Mouse (Mus musculus) frontal cortex, postnatal 25 days (tissue): Measurements from ENCODE around the gene Fancd2.

Experiments
- DNase-seq, 2 experiments: peaks; one replicate each; pipeline ENCODE4 v3.0.0; 2022; ENCODE audit warnings: low spot score in 2 of 2

The Fancd2 gene

DNA sequence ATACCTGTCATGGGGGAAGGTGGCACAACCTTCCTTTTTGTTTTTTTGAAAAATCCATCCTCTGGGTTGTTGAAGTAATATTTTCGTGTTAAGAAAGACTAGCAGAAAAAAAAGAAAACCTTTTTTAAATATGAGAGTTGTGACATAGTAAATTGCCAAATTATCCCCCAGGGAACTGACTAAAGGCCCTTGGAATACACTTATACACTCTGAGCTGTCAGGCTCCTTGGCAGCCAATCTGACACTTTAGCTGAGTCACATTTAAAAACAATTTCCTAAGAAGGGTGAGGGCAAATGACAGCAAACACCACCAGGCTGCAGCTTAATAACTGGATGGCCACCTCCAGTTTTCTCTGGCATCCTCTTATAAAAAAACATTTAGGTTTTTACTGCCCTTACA, 9.2 kb upstream of the Fancd2 start:
- no peak for DNase-seq

DNA sequence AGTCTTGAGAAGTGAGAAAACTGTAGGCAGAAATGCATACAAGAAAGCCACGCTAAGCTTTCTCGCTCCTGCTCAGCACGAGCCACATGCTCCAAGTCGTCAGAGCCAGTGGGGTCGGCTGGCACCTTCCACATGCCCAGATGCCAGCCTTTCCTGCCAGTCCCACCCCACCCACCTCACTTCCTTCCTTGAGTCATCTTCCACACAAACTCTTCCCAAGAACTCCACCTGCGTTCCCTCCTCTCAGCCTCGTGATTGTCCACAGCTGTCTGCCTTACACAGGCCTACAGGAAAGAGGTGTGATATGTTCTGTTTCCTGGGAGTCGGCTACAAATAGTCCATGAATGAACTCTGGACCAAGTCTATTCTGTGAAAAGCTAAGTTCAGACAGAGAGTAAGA, 8.1 kb upstream of the Fancd2 start:
- peak in 1 of 2 experiments; percentile 18 for DNase-seq

DNA sequence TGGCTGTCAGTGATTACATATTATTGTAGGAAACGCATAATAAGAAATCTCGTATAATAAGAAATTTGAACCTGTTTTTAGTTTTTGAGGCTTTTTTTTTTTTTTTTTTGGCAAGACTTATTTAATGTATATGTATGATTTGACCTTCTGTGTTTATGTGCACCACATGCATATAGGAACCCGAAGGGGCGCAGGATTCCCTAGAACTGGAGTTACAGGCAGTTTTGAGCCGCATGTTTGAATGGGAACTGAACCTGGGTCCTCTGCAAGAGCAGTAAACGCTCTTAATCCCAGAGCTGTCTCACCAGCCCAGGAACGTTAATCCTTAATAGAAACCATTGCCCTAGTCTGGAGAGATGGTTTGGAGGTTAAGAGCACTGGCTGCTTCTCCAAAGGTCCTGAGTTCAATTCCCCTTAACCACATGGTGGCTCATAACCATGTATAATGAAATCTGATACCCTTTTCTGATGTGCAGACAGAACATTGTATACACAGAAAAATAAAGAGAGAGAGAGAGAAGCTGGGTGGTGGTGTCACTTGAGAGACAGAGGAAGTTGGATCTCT, 440 bp downstream of the Fancd2 start:
- DNase-seq, result no peak

DNA sequence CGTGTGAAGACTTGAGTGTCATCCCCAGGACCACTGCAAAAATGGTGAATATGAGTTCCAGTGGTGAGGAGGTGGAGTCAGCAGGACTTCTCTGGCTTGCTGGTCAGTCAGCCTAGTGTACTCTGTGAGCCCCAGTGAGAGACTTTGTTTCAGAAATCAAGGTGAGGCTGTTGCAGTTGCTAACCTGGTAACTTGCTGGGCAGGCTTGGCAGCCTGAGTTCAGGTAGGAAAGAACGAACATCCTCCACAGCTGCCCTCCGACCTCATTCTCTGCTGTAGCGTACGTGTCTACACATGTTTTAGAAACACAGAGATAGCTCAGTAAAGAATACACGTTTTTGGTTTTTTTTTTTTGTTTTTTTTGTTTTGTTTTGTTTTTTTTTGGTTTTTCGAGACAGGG, 3.4 kb downstream of the Fancd2 start:
- no peak for DNase-seq

DNA sequence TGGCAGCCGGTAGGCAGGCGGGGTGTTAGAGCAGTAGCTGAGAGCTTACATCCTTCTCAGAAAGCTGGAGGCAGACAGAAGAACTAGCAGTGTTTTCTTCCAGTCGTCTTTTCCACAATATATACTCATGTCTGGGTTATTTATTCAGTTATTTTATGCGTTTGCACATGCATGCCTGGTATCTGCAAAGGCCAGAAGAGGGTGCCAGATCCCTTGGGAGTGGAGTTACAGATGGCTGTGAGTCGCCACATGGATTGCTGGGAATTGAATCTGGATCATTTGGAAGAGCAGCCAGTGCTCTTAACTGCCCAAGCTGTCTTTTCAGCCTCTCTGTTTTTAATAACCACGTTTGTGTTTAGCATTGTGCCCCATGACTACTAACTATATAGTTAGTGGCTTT, 10.1 kb downstream of the Fancd2 start:
- no peak for DNase-seq

DNA sequence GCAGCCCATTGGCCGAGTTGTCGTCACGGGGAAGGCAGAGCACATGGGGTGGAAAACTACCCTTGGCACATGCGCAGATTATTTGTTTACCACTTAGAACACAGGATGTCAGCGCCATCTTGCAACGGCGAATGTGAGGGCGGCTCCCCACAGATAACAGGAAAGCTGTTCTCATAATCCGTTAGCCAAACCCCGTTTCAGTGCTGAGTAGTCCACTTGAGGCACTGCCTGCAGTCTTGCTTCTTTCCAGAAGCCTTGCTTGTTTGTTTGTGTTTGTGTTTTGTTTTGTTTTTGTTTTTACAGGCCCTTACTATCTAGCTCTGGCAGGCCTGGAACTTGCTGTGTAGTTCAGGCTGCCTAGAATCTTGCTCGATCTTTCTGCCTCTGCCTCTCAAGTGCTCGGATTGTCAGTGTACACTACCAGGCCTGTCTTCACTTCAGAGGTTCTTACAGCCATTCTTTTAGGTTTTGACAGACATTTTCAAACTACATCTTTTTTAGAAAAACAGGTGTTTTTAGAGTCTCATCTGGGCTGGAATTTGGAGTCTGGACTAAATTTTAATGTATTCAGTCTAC, 12.5 kb downstream of the Fancd2 start:
- DNase-seq, result no peak

DNA sequence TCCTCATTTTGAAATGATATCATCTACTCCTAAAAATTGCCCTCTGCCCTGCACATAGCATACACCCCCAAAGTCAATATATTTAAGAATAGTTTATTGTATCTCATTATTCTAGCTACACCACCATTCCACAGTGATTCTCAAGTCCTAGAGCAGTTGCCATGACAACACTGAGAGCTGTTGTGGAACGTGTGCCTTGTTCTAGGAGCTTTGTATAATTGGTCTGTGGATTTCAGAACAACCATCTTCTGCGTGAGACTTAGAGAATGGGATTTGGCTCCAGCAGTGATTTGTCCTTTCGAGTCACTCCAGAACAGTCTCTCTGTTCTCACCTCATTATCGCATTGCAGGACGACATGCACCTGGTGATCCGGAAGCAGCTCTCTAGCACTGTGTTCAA, 28.3 kb downstream of the Fancd2 start:
- DNase-seq, result no peak

DNA sequence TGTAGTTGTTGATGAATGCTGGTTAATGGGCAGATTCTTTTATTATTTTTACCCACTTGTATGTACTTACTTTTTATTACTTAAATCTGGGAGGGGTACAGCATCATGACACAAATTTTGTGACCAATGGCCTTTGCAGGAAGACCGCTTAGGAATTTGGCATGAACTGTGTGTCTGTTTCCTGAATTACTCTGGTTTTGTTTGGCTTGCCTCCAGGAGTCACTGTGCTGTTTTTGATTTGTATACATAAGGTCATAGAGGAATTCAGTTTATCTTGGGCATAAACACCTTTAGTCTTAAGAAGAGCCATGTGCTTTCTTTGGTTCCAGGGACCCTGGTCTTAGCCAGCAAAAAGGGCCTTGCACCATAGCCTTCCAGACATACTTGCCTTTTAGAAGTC, 33.1 kb downstream of the Fancd2 start:
- DNase-seq, result no peak

DNA sequence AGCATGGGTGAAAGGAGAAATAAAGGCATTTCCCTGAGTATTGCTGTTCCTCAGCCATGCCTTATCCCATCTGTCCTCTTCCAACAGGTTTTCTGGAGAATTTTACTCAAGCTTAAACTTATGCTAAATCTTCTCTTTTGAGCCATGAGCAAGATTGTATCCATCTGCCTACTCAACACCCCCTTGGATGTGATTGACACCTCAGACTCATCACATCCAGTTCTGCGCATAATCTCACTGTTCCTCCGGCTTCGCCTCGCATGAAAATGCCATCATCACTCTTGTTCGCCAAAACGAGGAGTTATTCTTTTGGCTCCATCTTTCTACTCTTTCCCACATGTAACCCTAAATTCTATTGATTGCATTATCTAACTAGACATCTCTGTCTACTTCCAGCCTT, 44.6 kb downstream of the Fancd2 start:
- DNase-seq, result no peak

DNA sequence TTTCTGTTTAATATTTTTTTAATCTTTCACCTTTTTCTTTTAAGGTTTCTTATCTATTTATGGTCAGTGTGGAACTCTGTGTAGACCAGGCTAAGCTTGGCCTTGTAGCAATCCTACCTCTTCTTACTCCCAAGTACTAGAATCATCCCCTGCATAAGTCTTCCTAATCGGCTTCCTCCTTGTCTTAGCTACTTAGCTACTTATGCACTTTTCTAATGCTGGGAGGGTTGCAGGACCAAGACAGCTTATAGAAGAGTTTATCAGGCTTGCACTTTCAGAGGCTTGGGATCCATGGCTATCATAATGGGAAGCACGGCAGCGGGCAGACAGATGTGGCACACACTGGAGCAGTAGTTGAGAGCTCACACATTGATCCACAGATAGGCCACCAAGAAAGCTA, 47.8 kb downstream of the Fancd2 start:
- no peak for DNase-seq

DNA sequence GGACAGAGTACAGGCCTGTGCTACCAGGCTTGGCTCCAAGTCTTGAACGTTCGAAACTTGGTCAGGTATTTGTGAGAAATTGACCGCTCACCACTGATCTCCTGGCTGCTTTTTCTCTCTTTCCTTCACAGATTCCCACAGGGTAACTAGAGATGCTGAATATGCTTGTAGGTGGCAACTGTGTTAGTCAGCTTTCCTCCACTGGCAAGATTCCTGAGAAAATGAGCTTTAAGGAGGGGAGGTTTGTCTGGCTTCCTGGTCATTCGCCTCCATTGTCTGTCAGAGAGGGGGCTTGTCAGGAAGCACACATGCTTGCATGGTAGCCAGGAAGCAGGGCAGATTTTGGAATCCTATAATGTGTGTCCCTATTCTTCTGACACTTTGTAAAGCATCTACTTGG, 51.5 kb downstream of the Fancd2 start:
- DNase-seq, result no peak

DNA sequence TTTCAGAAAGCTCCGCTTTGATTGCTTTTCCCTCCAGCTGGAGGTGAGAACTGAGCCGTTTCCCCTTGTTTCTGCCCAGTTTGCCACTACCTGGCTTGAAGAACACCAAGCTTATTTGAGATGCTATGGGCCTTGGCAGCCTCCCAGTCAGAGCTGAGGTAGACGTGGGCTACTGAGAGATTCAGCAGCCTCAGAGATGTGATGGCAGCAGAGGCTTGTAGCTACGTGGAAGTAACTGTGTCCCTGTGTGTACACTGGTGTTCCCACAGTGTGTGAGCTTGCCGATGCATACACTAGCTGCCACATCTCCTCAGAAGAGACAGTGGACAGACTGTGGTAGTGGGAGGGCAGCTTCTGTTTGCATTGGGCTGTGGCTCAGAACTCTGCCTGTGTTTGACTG, 53.6 kb downstream of the Fancd2 start:
- no peak for DNase-seq

DNA sequence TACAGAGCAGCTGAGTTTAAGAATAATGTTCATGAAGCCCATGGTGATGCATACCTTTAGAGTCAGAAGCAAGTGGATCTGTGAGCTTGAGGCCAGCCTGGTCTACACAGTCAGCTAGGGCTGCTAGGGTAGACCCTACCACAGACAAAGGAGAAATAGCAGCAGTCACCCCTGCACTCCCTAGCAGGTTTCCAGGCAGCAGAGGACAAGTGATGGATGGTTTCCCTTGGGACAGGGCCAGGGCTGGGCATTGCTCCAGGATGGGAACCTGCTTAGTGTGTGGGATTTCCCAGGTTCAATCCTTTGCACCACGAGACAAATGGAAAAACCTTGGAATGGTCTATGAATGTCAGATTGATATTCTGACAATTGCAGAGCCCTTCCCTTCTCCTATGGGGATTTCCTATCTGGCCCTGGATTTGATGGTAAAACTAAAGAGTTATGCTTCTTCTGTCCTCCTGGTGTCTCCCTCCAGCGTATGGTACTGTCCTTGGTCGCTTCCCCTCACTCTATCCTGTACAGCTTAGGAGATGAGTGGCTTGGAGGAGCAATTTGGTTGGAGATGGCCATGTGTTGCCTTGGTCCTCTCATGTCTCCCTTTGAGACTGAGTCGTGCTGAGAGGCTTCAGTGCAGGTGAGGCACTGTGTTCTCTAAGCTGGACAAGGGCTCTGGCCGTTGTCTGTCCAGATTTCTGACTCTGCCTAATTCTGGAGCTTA, 55.1 kb downstream of the Fancd2 start:
- no peak for DNase-seq

DNA sequence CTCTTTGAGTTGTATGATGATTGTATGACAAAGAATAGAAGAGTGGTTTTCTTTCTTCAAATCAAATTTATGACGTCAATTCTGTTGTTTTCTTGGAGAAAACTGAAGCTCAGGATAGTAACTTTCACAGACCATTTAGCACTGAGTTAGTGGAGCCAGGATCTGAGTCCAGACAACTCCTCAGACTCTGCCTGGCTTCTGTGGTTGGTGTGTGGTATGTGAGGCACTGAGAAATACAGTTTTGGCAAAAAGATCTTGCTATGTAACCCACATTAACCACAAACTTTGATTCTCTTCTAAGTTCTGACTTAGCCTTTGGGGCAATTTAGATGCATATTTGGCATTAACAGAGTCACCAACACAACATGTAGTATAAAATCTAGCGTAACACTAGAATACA, 61.2 kb downstream of the Fancd2 start:
- no peak for DNase-seq

DNA sequence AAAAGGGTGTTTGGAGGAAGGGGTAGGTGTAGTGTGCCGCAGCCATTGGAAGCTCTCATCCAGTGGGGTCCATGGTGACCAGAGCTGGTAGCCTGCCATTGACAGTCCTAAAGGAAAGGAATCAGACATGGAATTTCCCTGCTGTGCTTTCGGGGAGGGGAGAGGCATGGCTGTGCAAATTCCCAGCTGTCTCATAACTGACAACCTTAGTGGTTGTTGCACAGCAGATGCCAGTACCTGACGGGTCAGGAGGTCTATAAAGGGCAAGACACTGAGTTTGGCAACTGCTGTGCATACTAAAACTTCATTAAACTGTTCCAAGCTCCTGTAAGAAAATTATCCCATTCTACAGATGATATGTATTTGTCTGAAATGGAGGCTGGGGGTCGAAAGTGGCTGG, 66.5 kb downstream of the Fancd2 start:
- no peak for DNase-seq

DNA sequence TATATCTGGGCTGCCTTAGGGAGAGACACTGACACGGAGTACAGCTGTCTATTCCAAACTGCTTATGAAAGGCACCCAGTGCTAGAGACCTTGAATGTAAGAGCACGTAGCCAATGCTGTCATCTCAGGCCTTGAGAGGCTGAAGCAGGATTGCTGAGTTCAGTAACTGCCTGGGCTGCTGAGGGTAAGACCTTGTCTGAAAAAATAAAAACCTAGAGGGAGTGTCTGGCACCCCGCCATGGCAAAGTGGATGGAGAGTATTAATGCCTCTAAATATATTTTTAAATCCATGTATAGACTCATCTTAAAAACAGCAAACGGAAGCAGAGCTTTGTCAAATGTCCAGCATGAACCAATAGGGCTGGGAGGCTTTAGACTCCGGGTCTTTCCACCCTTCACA, 68.4 kb downstream of the Fancd2 start:
- no peak for DNase-seq

DNA sequence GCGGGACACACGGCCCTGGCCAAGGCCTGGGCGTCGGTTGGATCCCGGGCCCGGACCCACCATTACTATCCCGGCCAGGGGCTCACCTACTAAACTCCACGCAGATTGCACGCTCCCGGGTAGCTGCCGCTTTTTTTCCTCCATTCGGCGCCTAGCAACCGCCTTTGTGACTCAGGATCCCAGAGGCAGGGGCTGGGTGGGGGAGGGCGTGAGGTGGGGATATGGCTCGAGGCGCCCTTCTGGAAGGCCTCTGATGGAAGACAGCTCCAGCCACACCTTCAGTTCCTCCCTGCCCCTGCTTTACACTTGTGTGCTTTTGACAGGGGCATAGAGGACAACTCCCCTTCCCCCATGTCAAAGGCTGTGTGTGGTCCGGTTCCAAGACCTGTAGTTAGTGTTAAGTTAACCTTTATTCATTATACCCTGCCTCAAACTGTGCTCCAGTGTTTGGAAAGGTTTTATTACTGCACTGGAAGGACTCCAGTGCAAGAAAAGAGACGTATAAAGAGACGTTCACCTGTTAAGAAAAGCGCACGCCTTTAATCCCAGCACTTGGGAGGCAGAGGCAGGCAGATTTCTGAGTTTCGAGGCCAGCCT, 69.2 kb downstream of the Fancd2 start, which contains the start of gene Fancd2os:
Gene Fancd2os, minus strand, starts transcription at position 173 of the 597 bp plus-strand sequence.
- no peak for DNase-seq

DNA sequence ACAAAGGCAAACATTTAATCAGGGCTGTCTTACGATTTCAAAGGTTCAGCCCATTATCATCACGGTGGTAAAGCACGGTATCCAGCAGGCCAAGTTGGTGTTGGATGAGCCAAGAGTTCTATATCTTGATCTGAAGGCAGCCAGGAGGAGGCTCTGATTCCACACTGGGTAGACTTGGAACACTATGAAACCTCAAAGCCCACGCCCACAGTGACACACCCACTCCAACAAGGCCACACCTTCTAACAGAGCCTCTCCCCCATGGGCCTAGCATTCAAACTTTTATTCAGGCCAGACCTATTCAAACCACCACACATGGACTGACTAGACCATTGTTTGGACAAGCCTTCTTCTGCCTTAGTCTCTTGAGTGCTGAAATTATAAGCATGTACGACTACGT, 71.3 kb downstream of the Fancd2 start:
- DNase-seq, result no peak

DNA sequence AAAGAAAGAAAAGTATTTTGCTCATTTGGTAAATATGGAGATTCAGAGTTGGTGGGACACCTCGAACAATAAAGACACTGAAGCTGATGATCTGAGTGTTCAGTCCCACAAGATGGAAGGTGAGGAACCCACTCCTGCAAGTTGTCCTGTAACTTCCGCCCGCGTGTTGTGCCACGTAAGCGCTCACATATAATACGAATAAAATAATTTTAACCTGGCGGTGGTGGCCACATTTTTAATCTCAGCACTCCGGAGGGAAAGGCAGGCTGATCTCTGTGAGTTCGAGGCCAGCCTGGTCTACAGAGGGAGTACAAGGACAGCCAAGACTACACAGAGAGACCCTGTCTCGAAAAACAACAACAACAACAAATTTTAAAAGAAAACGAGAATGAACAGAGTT, 72.5 kb downstream of the Fancd2 start:
- DNase-seq, result no peak

DNA sequence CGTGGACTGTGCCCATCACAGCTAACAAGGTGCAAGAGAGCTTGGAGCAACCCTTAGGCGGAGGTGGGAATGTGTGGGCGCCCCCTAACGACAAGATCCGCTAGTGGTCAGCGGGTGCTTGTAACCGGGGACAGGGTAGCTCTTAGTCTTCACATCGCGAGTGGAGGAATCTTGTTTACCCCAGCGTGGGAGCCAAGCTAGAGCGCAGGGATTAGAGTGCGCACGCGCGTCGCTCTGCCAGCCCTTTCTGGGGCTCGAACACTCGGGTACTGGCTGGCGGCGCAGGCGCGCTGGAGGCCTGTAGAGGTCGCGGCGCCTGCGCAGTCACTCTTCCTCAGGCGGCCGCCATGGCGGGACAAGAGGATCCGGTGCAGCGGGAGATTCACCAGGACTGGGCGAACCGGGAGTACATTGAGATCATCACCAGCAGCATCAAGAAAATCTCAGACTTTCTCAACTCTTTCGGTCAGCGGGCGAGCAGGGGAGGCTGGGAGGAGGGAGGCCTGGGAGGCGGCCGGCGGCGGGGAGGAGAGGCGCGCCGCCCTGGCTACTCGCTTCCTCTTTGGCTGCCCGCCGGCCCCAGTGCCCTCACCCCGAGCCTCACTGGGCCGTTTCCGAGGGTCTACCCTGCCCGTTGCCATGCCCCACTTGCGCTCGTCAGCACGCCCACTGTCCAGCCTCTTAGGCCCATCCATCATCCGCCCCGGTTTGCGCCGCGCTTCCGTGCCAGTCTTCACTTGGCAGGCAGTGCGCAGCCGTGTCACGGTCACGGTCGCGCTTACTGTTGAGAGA, 73.1 kb downstream of the Fancd2 start, which contains the start of gene Brk1:
Gene Brk1, plus strand, starts transcription at position 341 of the 792 bp plus-strand sequence.
- peak; percentile 84 to 86 for DNase-seq

DNA sequence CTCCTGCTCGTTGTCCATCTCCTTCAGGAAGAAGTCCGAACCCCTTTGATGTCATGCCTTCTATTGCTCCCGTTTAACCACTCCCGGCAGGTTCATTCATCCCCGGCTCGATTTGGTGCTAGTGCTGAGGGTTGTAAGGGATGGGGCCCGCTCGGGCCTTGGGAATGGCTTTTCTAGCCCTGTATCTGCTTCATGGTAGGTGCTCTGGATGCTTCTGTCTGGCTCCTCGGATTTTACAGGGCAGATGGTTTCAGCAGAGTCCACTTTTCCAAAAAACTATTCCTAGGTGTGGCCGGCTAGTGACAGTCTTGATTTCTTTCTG, 73.7 kb downstream of the Fancd2 start:
- peak in 1 of 2 experiments; percentile 36 for DNase-seq

DNA sequence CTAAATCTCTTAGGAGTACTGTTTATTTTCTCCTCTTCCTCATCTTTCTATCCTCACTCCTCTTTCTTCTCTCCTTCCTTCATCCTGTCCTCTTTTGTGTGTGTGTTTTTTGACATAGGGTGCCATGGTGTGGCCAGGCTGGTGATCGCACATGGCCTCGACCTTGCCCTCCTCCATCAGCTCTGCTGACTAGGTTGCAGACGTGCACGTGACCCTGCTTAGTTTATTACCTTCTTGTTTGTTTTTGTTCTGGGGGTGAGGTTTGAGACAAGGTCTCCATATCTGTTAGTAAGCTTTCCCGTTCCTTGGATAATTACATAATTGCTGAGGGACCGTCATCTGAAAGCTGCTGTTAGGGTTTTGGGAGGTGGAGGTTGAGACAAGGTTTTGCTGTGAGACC, 77.4 kb downstream of the Fancd2 start:
- DNase-seq, result no peak
